Mouse (Mus musculus): ENCODE results near the gene Usp44. TPM values are rescaled to one million over a fixed set of nuclear protein-coding genes. Genes with fewer than 3 reads are reported as not detected.

Gene Usp44
- total and polyA plus RNA-seq, 3 experiments = 2.5 to 13.7 (median 5.1) TPM

DNA sequence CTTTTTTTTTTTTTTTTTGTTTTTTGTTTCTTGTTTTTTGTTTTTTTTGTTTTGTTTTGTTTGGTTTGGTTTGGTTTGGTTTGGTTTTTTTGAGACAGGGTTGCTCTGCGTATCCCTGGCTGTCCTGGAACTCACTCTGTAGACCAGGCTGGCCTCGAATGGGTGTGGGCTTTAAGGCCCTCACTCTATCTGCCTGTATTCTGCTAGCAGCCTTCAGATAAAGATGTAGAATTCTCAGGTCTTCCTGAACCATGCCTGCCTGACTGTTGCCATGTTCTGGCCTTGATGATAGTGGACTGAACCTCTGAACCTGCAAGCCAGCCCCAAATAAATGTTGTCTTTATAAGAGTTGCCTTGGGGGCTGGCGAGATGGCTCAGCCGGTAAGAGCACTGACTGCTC is 61.2 kb downstream of the Usp44 start:
- ATAC-seq (ENCODE audit: extremely low read depth, insufficient number of reproducible peaks, low FRiP score, poor library complexity, severe bottlenecking) (no peak), DNase-seq (ENCODE audit: low spot score) (no peak)
- Histone ChIP-seq H3K36me3 (replicated peaks) (peaks cover 6% of the 10 kb centered on the region), H3K27me3 (ENCODE audit: insufficient read depth, low read length) (no peaks in the 10 kb centered on the region), H3K4me1 (ENCODE audit: insufficient read depth, low read depth, low read length) (peaks cover 36% of the 10 kb centered on the region), H3K9me3 (replicated peaks) (no peaks in the 10 kb centered on the region), H3K4me3 (ENCODE audit: low read depth, low read length) (no peak overlapping the region)
- TF ChIP-seq TAL1 (conservative IDR thresholded peaks at IDR 0.05; ENCODE audit: low read depth, low read length) (no peak), GATA2 (IDR thresholded peaks at IDR 0.05; ENCODE audit: borderline replicate concordance, low read depth, low read length) (no peak), CTCF (IDR thresholded peaks at IDR 0.05; ENCODE audit: low read depth, low read length) (no peak), GATA1 (IDR thresholded peaks at IDR 0.05; ENCODE audit: borderline replicate concordance, low read length) (no peak), POLR2AphosphoS5 (IDR thresholded peaks at IDR 0.05; ENCODE audit: insufficient replicate concordance, low read depth, low read length) (no peak)

DNA sequence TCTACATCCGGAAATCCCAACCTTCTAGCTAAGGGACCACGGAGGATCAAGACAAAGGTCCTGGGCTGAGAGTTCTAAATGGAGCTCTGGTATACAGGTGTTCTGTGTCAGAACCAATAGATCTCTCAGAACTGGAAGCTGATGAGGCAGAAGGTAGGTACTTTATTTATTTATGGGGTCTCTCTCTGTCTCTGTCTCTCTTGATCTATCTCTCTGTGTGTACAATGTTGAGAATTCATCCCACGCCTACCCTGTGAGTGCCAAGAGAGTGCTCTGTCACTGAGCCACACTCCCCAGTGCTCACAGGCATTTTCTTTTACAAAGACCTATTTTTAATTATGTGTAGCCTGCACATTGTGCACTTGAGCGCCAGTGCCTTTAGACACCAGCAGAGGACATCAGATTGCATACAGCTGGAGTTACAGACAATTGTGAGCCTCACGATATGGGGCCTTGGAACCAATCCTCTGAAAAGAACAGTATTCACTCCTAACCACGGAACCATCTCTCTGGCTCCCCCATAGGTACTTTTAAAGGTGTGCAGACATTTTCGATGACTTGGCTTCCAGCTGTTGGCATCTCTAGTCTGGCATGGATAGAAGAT is 65.8 kb downstream of the Usp44 start, which contains the start of gene Metap2:
Metap2 (minus strand) TSS at position 51 of the 604 bp plus-strand sequence.
- no peak for TF ChIP-seq CTCF (IDR thresholded peaks at IDR 0.05; ENCODE audit: low read depth, low read length)
- no peak for TF ChIP-seq POLR2AphosphoS5 (IDR thresholded peaks at IDR 0.05; ENCODE audit: insufficient replicate concordance, low read depth, low read length)
- TF ChIP-seq GATA1 (IDR thresholded peaks at IDR 0.05; ENCODE audit: borderline replicate concordance, low read length) = no peak
- no peak for TF ChIP-seq TAL1 (conservative IDR thresholded peaks at IDR 0.05; ENCODE audit: low read depth, low read length)
- no peak for TF ChIP-seq GATA2 (IDR thresholded peaks at IDR 0.05; ENCODE audit: borderline replicate concordance, low read depth, low read length)
- H3K4me1 ChIP-seq (ENCODE audit: insufficient read depth, low read depth, low read length) = peaks cover 42% of the 10 kb centered on the region
- ATAC-seq (ENCODE audit: extremely low read depth, insufficient number of reproducible peaks, low FRiP score, poor library complexity, severe bottlenecking) = no peak

DNA sequence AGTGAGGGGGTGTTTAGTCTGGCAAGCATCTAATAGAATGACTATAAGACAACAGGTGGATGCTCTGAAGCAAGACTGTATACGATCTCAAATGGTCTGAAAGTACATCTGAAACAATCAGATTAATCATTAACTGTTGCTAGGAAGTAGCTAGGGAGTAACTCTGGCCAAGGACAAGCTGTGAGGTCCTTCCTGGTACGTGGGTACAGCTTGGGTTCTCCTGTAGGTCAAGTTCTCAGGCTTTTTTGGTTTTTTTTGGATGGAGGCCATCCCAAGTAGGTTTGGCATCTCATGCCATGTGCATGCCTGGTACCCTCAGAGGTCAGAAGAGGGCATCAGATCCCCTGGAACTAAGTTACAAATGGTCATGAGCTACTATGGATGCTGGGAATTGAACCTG is 67.9 kb downstream of the Usp44 start:
- Histone ChIP-seq H3K9me3 (replicated peaks) (no peaks in the 10 kb centered on the region), H3K4me1 (ENCODE audit: insufficient read depth, low read depth, low read length) (peaks cover 31% of the 10 kb centered on the region), H3K36me3 (replicated peaks) (no peaks in the 10 kb centered on the region), H3K4me3 (ENCODE audit: low read depth, low read length) (no peak overlapping the region), H3K27me3 (ENCODE audit: insufficient read depth, low read length) (no peaks in the 10 kb centered on the region)
- DNase-seq (ENCODE audit: low spot score) (no peak), ATAC-seq (ENCODE audit: extremely low read depth, insufficient number of reproducible peaks, low FRiP score, poor library complexity, severe bottlenecking) (no peak)
- no peak for TF ChIP-seq GATA2 (IDR thresholded peaks at IDR 0.05; ENCODE audit: borderline replicate concordance, low read depth, low read length)
- no peak for TF ChIP-seq GATA1 (IDR thresholded peaks at IDR 0.05; ENCODE audit: borderline replicate concordance, low read length)
- no peak for TF ChIP-seq TAL1 (conservative IDR thresholded peaks at IDR 0.05; ENCODE audit: low read depth, low read length)
- no peak for TF ChIP-seq POLR2AphosphoS5 (IDR thresholded peaks at IDR 0.05; ENCODE audit: insufficient replicate concordance, low read depth, low read length)
- no peak for TF ChIP-seq CTCF (IDR thresholded peaks at IDR 0.05; ENCODE audit: low read depth, low read length)

More for the DNA sequence above, 65.8 kb downstream of the Usp44 start, which contains the start of gene Metap2:
- DNase-seq (ENCODE audit: low spot score) = no peak
- H3K4me3 ChIP-seq (ENCODE audit: low read depth, low read length) = no peak within 1 kb of the TSS
- H3K9me3 ChIP-seq (replicated peaks) = no peaks in the 10 kb centered on the region
- H3K36me3 ChIP-seq (replicated peaks) = no peaks in the 10 kb centered on the region
- H3K27me3 ChIP-seq (ENCODE audit: insufficient read depth, low read length) = no peaks in the 10 kb centered on the region

DNA sequence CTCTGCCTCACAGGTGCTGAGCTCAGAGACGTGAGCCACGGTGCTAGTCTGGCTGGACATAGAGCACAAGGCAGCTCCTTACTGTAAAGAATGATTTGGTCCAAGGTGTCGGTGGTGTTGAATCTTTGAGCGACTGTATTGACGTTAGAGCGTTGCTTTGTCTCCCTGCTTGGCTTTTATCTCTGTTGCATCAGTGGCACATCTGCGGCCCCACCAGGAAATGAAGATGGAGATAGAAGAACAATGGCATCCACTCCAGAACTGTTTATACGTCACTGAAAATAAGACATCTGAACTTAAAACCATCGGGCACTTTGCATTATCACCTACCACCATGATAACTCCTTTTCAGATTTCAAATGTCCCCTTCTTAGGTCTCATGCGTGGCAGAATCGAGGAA is 68.6 kb downstream of the Usp44 start:
- DNase-seq (ENCODE audit: low spot score) (no peak), ATAC-seq (ENCODE audit: extremely low read depth, insufficient number of reproducible peaks, low FRiP score, poor library complexity, severe bottlenecking) (peak; percentile 78; the same call in 1 of the 2 replicates)
- Histone ChIP-seq H3K4me1 (ENCODE audit: insufficient read depth, low read depth, low read length) (peaks cover 31% of the 10 kb centered on the region), H3K4me3 (ENCODE audit: low read depth, low read length) (no peak overlapping the region; the same call in 1 of the 2 replicates), H3K27me3 (ENCODE audit: insufficient read depth, low read length) (no peaks in the 10 kb centered on the region), H3K36me3 (replicated peaks) (no peaks in the 10 kb centered on the region), H3K9me3 (replicated peaks) (no peaks in the 10 kb centered on the region)
- no peak for TF ChIP-seq POLR2AphosphoS5 (IDR thresholded peaks at IDR 0.05; ENCODE audit: insufficient replicate concordance, low read depth, low read length)
- peak; percentile 43; the same call in 1 of the 2 replicates for TF ChIP-seq TAL1 (conservative IDR thresholded peaks at IDR 0.05; ENCODE audit: low read depth, low read length)

DNA sequence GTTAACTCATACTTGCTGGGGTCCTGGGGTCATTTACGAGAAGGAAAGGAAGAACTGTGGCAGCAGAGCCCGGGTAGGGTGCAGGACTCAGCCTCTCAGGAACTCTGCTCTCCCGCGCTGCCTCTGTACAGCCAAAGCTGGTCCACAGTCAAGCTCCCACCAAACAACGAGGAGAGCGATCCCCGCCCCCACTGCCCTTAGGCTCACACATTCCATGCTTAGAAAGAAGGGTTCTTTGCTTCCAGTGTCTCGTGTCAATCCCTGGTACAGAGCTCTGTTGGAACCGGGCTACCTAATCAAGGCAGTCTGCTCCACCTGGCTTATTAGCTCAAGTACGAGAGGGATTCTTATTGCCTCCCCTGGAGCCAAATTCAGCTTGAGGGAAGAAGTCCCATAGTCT is 76.0 kb downstream of the Usp44 start:
- no peaks in the 10 kb centered on the region for H3K36me3 ChIP-seq (replicated peaks)
- no peak for TF ChIP-seq GATA1 (IDR thresholded peaks at IDR 0.05; ENCODE audit: borderline replicate concordance, low read length)
- no peak for TF ChIP-seq POLR2AphosphoS5 (IDR thresholded peaks at IDR 0.05; ENCODE audit: insufficient replicate concordance, low read depth, low read length)
- no peaks in the 10 kb centered on the region for H3K9me3 ChIP-seq (replicated peaks)
- H3K4me3 ChIP-seq (ENCODE audit: low read depth, low read length) = no peak overlapping the region
- DNase-seq (ENCODE audit: low spot score) = no peak
- peaks cover 39% of the 10 kb centered on the region for H3K4me1 ChIP-seq (ENCODE audit: insufficient read depth, low read depth, low read length)
- ATAC-seq (ENCODE audit: extremely low read depth, insufficient number of reproducible peaks, low FRiP score, poor library complexity, severe bottlenecking) = no peak
- H3K27me3 ChIP-seq (ENCODE audit: insufficient read depth, low read length) = no peaks in the 10 kb centered on the region

Other genes starting within 250 kb of the Usp44 start
- gene Snrpf, start 241.8 kb upstream of the Usp44 start, total RNA-seq (2014; fragmentation: Nextera tagmentation) = 53.5 and 54.7 TPM in 2 replicates
- 62.8 and 85.8 TPM in 2 replicates for gene Snrpf, start 241.8 kb upstream of the Usp44 start, total RNA-seq (2017)
- gene Snrpf, start 241.8 kb upstream of the Usp44 start, polyA plus RNA-seq (2012) = 138 and 149 TPM in 2 replicates
- 41.5 TPM in 1 of 2 replicates, not detected in the other for gene Ntn4, start 190.9 kb upstream of the Usp44 start, total RNA-seq (2014; fragmentation: Nextera tagmentation)
- 0.16 TPM in 1 of 2 replicates, not detected in the other for gene Ntn4, start 190.9 kb upstream of the Usp44 start, total RNA-seq (2017)
- not detected in 2 replicates for gene Ntn4, start 190.9 kb upstream of the Usp44 start, polyA plus RNA-seq (2012)
- 963 and 1,004 TPM in 2 replicates for gene Metap2, start 65.5 kb downstream of the Usp44 start, total RNA-seq (2014; fragmentation: Nextera tagmentation)
- gene Metap2, start 65.5 kb downstream of the Usp44 start, total RNA-seq (2017) = 415 and 523 TPM in 2 replicates
- 728 and 853 TPM in 2 replicates for gene Metap2, start 65.5 kb downstream of the Usp44 start, polyA plus RNA-seq (2012)
- gene Vezt, start 204.3 kb downstream of the Usp44 start, total RNA-seq (2014; fragmentation: Nextera tagmentation) = 30.6 and 35.7 TPM in 2 replicates
- 13.2 and 13.4 TPM in 2 replicates for gene Vezt, start 204.3 kb downstream of the Usp44 start, total RNA-seq (2017)
- 2.9 and 3.5 TPM in 2 replicates for gene Vezt, start 204.3 kb downstream of the Usp44 start, polyA plus RNA-seq (2012)
- gene Fgd6, start 204.4 kb downstream of the Usp44 start, total RNA-seq (2014; fragmentation: Nextera tagmentation) = 28.3 and 34.5 TPM in 2 replicates
- 7.4 and 7.5 TPM in 2 replicates for gene Fgd6, start 204.4 kb downstream of the Usp44 start, total RNA-seq (2017)
- 1.1 and 1.4 TPM in 2 replicates for gene Fgd6, start 204.4 kb downstream of the Usp44 start, polyA plus RNA-seq (2012)